Mouse (Mus musculus) heart, postnatal 25 days (tissue): ENCODE results near the gene Sik3. TPM values are rescaled to one million over a fixed set of nuclear protein-coding genes. Genes with fewer than 3 reads are reported as not detected.

Experiments
- DNase-seq: peaks from one replicate; pipeline ENCODE4 v3.0.0; 2022; ENCODE audit warnings: low spot score
- intact Hi-C: fragments of 180-260 bp; cut with DNase I; formaldehyde crosslinking; loops from one replicate; pipeline ENCODE4 v1.15.1; 2025
- total RNA-seq, 2 experiments: library from RNA; stranded (reverse); gene quantifications; 2 replicates each; pipeline ENCODE4 v1.2.3; 2021

Sik3 gene
- total RNA-seq, 2 experiments from 2014 or later = 65.6 to 67.2 TPM

DNA sequence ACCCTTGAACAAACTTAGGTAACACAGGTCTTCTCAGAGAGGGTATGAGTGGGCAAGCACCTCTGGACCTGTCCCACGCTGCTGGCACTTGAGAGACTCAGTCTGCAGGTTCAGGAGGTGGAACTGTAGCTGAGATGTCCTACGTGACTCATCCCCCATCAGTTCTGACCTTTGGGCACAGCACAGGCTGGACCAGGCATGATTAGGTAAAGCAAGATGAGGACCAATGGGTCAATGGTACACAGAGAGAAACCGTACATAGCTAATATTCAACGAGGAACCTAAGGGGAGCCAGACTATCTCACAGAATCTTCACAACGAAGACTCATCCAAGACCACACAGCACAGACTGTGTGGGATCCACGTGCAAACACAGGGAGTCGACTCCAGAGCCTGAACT, 226.2 kb downstream of the Sik3 start:
- intact Hi-C loops = no loop called here
- DNase-seq = no peak

DNA sequence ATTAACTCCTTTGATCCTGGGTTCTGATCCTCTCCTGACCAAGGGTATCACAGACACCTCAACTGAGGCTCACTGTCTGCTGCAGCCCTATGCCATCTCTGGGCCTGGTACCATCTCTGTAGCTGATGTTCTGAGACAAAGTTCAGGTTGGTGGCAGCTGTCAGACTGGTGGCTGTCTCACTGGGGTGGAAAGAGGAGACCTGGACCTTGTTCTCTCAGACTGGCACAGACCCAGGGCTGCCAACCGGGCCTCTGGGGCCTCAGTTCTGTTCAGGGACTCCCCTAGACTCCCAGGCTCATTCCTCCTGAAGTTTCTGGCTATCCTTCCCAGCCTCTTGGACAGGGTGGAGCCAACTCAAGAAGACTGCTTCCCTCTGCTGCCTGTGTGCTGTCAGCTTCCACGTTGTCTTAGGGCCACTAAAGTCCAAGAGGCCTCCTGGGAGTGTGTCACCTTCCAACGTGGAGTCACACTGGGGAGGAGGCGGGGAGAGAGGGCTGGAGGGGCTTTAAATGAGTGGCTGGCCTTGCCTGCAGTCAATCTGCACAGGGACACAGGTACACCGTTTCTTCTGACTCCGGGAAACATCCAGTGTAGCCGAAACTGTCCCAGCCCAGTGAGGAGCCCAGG, 228.0 kb downstream of the Sik3 start, which contains the start of gene Apoa4:
Gene Apoa4, plus strand, starts transcription at position 171 of the 628 bp plus-strand sequence.
- intact Hi-C loops = no loop called here

DNA sequence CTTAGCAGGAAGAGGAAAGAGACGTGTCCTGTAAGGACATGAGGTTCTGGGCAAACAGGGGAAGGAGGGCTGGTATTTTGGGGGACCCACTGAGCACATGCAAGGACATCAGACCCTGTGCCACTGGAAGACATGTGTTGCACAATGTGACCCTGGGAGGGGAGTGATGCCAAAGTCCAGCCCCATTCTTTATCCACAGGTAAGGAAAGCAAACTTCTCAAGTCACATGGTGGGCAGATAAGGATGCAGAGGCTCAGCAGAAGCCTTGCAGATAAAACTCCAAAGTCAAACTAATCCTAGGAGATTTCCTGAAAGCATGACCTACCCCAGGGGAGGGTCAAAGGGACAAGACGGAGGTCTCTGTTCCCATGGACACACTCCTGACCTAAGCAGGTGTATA, 229.2 kb downstream of the Sik3 start:
- DNase-seq = no peak
- intact Hi-C loops = no loop called here

More for the DNA sequence above, 228.0 kb downstream of the Sik3 start, which contains the start of gene Apoa4:
- no peak for DNase-seq

DNA sequence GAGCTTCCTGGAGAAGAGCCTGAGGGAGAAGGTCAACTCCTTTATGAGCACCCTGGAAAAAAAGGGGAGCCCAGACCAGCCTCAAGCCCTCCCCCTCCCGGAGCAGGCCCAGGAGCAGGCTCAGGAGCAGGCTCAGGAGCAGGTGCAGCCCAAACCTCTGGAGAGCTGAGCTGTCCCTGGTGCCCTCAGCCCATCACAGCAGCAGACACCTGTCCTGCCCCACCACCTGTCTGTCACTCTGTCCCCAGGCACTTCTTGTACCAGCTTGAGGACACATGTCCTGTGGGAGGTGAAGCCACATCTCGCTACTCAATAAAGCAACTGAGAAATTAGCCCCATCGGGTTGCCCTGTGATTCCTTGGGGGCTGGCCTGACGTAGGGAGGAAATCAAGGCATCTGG, 230.5 kb downstream of the Sik3 start:
- DNase-seq = no peak
- intact Hi-C loops = no loop called here

DNA sequence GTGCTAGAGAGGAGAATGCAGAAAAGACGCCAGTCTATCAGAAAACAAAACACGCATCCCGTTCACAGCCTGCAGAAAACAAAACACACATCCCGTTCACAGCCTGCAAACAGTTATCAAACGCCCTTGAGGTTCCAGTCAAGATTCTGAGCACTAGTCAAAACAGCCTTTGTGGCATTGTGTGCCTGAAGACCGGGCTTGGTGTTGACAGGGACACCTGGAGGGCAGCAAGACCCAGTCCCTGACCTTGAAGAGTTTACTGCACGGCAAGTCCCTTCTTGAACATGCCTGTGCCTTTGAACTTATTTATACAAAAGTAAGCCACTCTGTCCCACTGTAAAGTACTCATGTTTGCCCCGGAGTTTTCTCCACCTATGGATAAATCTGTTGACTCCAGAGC, 231.0 kb downstream of the Sik3 start:
- intact Hi-C loops = no loop called here

DNA sequence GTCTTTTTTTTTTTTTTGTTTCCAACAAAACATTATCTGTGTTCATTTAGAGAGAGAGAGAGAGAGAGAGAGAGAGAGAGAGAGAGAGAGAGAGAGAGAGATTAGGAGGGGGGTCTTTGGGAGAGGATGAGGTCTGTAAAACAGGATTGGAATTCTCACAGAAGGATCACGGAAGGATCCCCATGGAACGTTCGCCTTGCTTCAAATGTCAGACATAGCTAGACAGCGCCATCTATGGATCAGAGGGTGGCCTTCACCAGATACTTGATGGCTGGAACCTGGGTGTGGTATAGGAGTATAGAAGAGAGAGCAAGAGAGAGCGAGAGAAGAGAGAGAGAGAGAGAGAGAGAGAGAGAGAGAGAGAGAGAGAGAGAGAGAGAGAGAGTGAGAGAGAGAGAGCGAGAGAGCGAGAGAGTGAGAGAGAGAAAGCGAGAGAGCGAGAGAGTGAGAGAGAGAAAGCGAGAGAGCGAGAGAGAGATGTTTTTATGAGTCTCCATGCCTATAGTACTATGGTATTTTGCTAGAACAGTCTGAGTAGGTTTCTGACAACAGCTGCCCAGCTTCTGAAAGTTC, 234.2 kb downstream of the Sik3 start:
- DNase-seq = no peak
- intact Hi-C loops = loop anchor here (1.0 to 5.0 kb wide), 2 partner anchors 60 to 244 kb away; no protein-coding TSS in a partner anchor

More for the DNA sequence above, 231.0 kb downstream of the Sik3 start:
- DNase-seq = no peak

DNA sequence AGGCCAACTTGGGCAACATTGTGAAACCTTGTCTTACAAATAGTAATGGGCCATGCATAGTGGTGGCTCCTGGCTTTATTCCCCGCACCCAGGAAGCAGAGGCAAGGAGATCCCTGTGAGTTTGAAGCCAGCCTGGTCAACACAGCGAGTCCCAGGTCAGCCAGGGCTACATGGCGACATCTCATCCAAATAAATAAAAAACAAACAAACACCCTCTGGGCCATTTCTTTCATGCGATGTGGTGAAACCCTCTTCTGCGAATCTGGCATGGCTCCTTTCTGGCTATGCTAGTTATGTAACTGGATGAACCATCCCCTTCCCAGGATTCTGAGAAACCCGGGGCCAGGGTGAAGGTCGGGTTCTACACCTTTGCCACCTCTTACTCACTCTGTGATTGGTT, 243.6 kb downstream of the Sik3 start:
- no peak for DNase-seq
- intact Hi-C loops = no loop called here

DNA sequence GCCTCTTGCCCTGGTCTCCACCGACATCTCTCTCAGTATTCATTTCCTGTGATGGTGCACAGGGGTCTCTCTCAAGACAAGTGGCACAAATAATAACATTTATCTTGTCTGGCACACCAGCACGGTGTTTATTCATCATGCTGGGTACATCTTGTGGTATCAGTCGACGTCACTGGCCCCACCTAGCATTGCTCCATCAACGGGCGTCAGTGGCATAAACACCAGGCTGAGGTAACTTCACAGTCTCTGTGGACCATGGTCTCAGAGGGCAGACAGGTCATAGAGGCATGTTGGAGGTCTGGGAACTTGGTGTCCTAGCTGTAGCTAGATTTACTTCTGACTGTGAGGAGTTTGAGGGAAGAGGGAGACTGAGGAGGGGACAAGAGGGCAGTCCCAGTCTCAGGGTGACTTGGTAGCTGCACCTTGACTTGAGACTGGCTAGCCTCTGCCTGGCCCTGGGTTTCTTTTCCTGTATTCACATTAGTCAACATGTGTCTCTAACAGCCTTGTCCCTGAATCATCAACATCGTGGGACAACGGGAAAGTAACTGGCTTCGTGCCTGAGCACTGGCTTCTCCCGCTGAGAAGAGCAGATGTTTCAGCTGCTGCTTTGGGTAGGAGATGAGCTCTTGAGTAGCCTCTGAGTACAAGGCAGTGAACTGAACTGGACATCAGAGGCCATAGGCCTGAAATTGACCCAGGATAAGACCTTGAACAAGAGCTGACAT, 244.2 kb downstream of the Sik3 start:
- intact Hi-C loops = no loop called here
- DNase-seq = no peak

DNA sequence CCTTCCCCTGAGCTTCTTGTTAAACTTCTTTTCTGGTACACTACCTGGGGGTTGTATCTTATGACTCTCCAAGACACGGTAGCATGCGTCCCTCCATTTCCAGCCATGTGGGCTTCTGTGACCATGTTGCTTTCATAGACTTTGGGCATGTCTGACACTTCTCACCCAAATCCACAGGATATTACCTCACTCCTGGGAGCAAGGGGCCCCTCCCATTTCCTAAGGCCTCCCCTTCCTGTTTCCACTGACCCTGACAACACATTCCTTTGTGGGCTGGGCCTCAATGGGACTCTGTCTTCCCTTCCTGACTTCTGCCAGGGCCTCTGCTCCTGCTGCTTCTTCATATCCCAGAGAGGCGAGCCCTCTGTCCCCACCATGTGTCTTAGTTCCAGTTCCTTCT, 244.9 kb downstream of the Sik3 start:
- intact Hi-C loops = no loop called here
- DNase-seq = no peak

DNA sequence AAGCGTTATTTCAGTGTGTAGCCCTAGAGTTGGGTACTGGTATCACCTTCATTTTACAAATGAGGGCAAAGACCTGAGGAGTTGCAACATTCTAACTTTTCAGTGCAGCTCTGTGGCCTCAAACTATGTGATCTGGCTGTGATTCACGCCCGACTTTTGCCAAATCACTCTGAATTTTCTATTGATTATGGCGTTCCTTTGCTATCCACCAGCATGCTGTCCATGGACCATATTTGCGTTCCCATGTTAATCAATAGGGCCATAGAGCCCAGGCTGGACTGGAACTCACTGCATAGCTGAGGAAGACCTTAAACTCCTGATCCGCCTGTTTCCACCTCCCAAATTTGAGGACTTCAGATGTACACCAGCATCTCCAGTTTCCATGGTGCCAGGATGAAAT, 246.5 kb downstream of the Sik3 start:
- intact Hi-C loops = no loop called here
- DNase-seq = no peak

DNA sequence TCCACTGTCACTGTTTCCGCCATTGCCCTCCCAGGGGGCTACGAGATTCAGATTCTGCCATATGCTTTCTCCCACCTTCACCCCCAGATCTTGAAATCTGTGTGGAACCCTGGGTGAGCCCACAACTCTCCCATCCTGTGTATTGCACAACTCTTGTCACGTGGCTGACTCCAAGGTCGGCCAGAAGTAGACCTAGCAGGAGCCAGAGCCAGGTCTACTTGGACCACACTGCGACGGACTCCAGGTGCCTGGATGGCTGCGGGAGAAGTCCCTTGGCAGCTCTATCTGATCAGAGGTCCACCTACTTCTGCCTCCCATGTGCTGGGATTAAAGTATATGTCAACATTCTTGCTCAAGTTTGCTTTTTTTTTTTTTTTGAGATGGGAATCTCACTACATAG, 248.5 kb downstream of the Sik3 start:
- DNase-seq = no peak
- intact Hi-C loops = no loop called here

DNA sequence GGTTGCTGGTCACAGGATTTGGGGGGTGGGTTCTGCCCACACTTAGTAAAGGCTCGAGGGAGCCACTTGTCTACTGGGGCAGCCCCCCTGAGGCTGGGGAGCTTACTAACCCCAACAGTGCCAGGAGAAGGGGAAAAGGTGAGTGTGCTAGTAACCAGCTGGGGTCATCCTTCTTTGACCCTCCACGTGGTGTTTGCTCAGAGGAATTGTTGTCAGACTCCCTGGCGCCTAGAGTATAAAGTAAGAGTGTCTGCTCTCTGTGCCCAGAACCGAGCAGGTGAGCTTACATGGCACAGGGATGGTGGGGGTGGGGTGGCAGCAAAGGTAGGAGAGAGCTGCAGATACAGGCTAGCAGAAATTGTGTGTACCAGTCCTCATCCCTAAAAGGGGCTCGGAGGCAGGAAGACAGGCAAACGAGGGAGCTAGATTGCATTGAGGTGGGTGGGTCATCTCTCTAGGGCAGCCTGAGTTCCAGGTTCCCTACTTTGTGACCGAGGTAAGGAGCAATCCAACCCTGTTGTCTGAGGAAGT, 255.8 kb downstream of the Sik3 start, which contains the start of gene Apoa5:
Gene Apoa5, plus strand, starts transcription at position 291 of the 531 bp plus-strand sequence.
- no peak for DNase-seq
- intact Hi-C loops = no loop called here

DNA sequence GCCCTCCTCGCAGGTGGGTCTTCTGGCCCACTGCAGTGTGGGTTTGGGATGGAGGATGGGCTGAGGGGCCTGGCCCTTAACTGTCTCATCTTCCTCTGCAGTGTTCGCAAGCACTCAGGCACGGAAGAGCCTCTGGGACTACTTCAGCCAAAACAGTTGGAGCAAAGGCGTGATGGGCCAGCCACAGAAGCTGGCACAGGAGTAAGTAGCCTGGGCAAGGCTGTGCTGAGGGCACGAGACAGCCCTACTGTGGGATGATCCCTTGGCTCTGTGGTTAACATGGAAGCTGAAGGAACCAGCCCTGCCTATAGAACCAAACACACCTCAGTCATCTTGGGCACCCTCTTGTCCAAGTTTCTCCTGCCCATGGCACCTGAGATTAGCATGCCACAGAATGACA, 256.5 kb downstream of the Sik3 start:
- intact Hi-C loops = no loop called here

DNA sequence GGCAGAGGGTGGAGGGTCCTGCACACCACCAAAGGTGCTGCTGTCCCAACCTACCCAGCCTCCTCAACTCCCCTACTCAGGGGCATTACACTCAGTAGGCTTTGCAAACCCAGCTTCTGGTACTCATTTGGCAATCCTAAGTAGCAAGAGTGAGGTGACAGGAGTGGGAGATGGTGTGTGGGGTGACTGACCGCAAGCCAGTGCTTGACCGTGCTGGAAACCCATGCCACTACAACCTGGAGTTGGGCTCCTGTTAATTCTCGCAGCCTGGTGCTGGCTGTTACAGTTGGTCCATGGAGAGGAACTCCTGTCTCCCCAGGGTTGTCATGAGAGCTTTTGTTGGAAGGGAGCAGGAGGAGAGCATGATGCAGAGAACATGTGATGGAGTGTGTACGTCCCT, 258.2 kb downstream of the Sik3 start:
- intact Hi-C loops = loop anchor here (5.0 kb wide), 1 partner anchor 363 kb away; the partner anchor contains the start of genes Pcsk7 and Rnf214
- DNase-seq = no peak

More for the DNA sequence above, 256.5 kb downstream of the Sik3 start:
- DNase-seq = no peak

DNA sequence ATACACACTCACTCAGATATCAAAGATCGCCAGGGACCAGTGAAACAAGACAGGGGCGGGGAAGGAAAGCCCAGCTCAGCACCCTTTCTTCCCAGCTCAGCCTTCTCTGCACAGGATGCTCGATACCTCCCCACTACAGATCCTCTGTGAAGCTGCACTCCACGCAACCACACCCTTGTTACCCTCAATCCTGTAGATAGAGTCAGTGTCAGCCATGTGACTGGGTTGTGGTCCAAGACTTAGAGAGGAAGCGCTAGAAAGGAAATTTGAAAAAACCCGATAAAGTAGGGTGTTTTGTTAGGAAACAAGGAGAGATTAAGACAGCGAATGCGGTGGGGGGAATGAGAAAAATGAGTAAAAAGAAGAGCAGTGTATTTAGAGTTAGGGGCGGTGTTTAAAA, 259.4 kb downstream of the Sik3 start:
- DNase-seq = no peak
- intact Hi-C loops = loop anchor here (5.0 kb wide), 1 partner anchor 365 kb away; the partner anchor contains the start of genes Pcsk7 and Rnf214

DNA sequence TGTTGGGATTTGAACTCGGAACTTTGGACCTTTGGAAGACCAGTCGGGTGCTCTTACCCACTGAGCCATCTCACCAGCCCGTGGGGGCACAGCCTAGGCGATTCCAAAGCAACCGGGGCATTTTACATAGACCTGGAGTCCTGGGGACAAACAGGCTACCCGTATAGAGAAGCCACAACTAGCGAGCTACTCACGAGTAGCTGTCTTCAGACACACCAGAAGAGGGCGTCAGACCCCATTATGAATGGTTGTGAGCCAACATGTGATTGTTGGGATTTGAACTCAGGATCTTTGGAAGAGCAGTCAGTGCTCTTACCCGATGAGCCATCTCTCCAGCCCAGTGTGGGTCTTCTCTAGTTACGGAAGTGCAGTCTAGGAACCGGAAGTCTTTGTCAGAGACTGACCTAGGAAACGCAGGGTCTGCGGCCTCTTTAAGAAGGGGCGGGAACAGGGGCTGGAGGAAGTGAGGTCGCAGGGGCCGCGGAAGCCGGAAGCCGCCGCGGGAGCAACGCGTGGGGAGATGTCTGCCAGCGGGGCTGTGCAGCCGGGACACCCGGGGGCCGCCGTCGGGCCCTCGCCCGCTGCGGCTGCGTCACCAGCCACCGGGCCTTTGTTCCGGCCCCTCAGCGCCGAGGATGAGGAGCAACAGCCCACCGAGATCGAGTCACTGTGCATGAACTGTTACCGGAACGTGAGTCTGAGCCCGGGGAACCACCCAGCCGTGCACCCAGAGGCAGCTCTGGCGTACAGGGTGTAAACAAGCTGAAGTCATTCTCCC, 260.2 kb downstream of the Sik3 start, which contains the start of gene Zpr1:
Gene Zpr1, plus strand, starts transcription at position 388 of the 778 bp plus-strand sequence.
- intact Hi-C loops = loop anchor here (5.0 kb wide), 1 partner anchor 366 kb away; the partner anchor contains the start of genes Pcsk7 and Rnf214
- peak; percentile 79 for DNase-seq
